ENCODE assay signal across 16 mouse cellular contexts in the genomic region with DNA sequence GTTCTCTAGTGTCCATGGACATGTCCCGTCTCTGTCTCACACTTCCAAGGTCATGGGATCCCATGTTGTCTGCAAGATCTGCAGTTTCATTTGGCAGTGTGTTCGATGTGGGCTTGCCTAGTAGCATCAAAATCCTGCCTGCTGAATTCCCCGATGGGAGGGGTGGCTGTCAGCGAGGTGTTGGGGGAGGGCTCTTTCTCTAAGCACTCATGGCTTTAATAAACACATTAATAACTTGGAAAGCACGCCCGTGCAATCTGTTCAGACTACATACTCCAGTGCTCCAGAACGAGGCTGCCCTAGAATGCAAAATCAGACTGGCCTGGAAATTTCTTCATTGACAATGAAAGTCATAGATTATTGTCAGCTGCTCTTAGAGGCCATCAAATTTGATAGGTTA. TPM values are rescaled to one million over a fixed set of nuclear protein-coding genes. Genes with fewer than 3 reads are reported as not detected.
A peak's percentile ranks its signal among the peaks of the same experiment; 100 is the strongest.
DNase-seq lines count a peak whose midpoint lies in the region; ATAC-seq and TF ChIP-seq lines count a peak whose summit lies in the region.
"Had no signal": no experiment of that assay in that cellular context is flagged by ENCODE, and none has a peak within 500 bp of the region (broad histone marks: within the 10 kb centered on the region; RNA-seq: fewer than 3 reads in every experiment).

No protein-coding gene starts in this region.

- no peak for ATAC-seq in hindbrain, postnatal 0 days
- no peak for ATAC-seq in midbrain, embryonic 13.5 days
- ATAC-seq in midbrain, embryonic 11.5 days (ENCODE audit: low FRiP score), result no peak
- ATAC-seq in inflammation-experienced regulatory T-cells, adult 6 months, result no peak
- ATAC-seq: CD4-positive, CD25-positive, alpha-beta regulatory T cell, adult 4 months; midbrain, embryonic 15.5 days had no signal

- H3K4me1 ChIP-seq in hindbrain, postnatal 0 days (ENCODE audit: insufficient read depth, low read length), result peaks cover 10% of the 10 kb centered on the region
- peaks cover 33% of the 10 kb centered on the region for H3K4me1 ChIP-seq in hindbrain, embryonic 10.5 days (replicated peaks)
- H3K4me1 ChIP-seq in midbrain, embryonic 13.5 days (replicated peaks), result peaks cover 28% of the 10 kb centered on the region
- H3K4me1 ChIP-seq in midbrain, embryonic 11.5 days (ENCODE audit: control insufficient read depth, insufficient read depth, low read length), result peaks cover 10% of the 10 kb centered on the region

- TF ChIP-seq CTCF in hindbrain, postnatal 0 days (IDR thresholded peaks at IDR 0.05; ENCODE audit: low read depth), result no peak

- peak; percentile 64 for DNase-seq in hindbrain, postnatal 0 days (ENCODE audit: low spot score)
- DNase-seq in hindbrain, embryonic 10.5 days (ENCODE audit: low spot score), result no peak
- DNase-seq in midbrain, embryonic 11.5 days (ENCODE audit: low spot score, missing footprints), result no peak
- peak; percentile 38 to 53 for DNase-seq in cerebellum, postnatal 25 days
- DNase-seq in lung, postnatal 36 days, result peak; percentile 42
- DNase-seq: gastrocnemius, postnatal 14 days had no signal

- 39% methylated on average over 7 of the region's 7 CpGs for WGBS in hindbrain, postnatal 0 days
- WGBS in hindbrain, embryonic 10.5 days, result 72% methylated on average over 7 of the region's 7 CpGs
- WGBS in midbrain, embryonic 13.5 days, result 67% methylated on average over 7 of the region's 7 CpGs
- WGBS in midbrain, embryonic 11.5 days, result 70% methylated on average over 7 of the region's 7 CpGs

- no peak overlapping the region for H3K9ac ChIP-seq in hindbrain, postnatal 0 days (replicated peaks; ENCODE audit: low read length)
- H3K9ac ChIP-seq in midbrain, embryonic 13.5 days (replicated peaks), result 0 out of 2 replicates have a peak overlapping the region, but pooled peaks have one; percentile 17
- no peak overlapping the region for H3K9ac ChIP-seq in midbrain, embryonic 11.5 days (ENCODE audit: low read length)
- H3K9ac ChIP-seq: heart, embryonic 13.5 days; hindbrain, embryonic 15.5 days; limb, embryonic 12.5 days; midbrain, embryonic 15.5 days had no signal

- H3K27ac ChIP-seq in hindbrain, postnatal 0 days, result no peak overlapping the region
- no peak overlapping the region for H3K27ac ChIP-seq in hindbrain, embryonic 10.5 days
- no peak overlapping the region for H3K27ac ChIP-seq in midbrain, embryonic 13.5 days
- no peak overlapping the region for H3K27ac ChIP-seq in midbrain, embryonic 11.5 days (ENCODE audit: low read depth, low read length)
- H3K27ac ChIP-seq: heart, embryonic 13.5 days; hindbrain, embryonic 15.5 days; limb, embryonic 12.5 days; midbrain, embryonic 15.5 days had no signal

- no peak overlapping the region for H3K4me2 ChIP-seq in hindbrain, postnatal 0 days (ENCODE audit: low read depth, low read length)
- no peak overlapping the region for H3K4me2 ChIP-seq in midbrain, embryonic 13.5 days (replicated peaks)
- H3K4me2 ChIP-seq in midbrain, embryonic 11.5 days, result no peak overlapping the region
- H3K4me2 ChIP-seq: heart, embryonic 13.5 days; hindbrain, embryonic 15.5 days; limb, embryonic 12.5 days; midbrain, embryonic 15.5 days had no signal

- H3K36me3 ChIP-seq in hindbrain, postnatal 0 days (ENCODE audit: insufficient read depth, low read length), result no peaks in the 10 kb centered on the region
- H3K36me3 ChIP-seq in hindbrain, embryonic 10.5 days, result no peaks in the 10 kb centered on the region
- no peaks in the 10 kb centered on the region for H3K36me3 ChIP-seq in midbrain, embryonic 13.5 days
- no peaks in the 10 kb centered on the region for H3K36me3 ChIP-seq in midbrain, embryonic 11.5 days (ENCODE audit: control insufficient read depth, insufficient read depth, low read length)
- H3K36me3 ChIP-seq: heart, embryonic 13.5 days; hindbrain, embryonic 15.5 days; limb, embryonic 12.5 days; midbrain, embryonic 15.5 days had no signal

- peaks cover 9% of the 10 kb centered on the region; the same call in 1 of the 2 replicates for H3K27me3 ChIP-seq in hindbrain, postnatal 0 days (ENCODE audit: insufficient read depth, low read length)
- peaks cover 100% of the 10 kb centered on the region for H3K27me3 ChIP-seq in hindbrain, embryonic 10.5 days (ENCODE audit: insufficient read depth, poor library complexity, severe bottlenecking)
- peaks cover 68% of the 10 kb centered on the region for H3K27me3 ChIP-seq in midbrain, embryonic 13.5 days
- peaks cover 49% of the 10 kb centered on the region for H3K27me3 ChIP-seq in midbrain, embryonic 11.5 days (ENCODE audit: control insufficient read depth, insufficient read depth, low read length)

- H3K4me3 ChIP-seq in hindbrain, postnatal 0 days (ENCODE audit: low read length), result no peak overlapping the region
- no peak overlapping the region for H3K4me3 ChIP-seq in hindbrain, embryonic 10.5 days
- no peak overlapping the region for H3K4me3 ChIP-seq in midbrain, embryonic 13.5 days (replicated peaks)
- no peak overlapping the region for H3K4me3 ChIP-seq in midbrain, embryonic 11.5 days (ENCODE audit: low read depth, low read length)
- H3K4me3 ChIP-seq: heart, embryonic 13.5 days; hindbrain, embryonic 15.5 days; limb, embryonic 12.5 days; midbrain, embryonic 15.5 days had no signal

- H3K9me3 ChIP-seq in hindbrain, postnatal 0 days (ENCODE audit: low read length), result no peaks in the 10 kb centered on the region
- H3K9me3 ChIP-seq in hindbrain, embryonic 10.5 days, result no peaks in the 10 kb centered on the region
- no peaks in the 10 kb centered on the region for H3K9me3 ChIP-seq in midbrain, embryonic 13.5 days
- no peaks in the 10 kb centered on the region for H3K9me3 ChIP-seq in midbrain, embryonic 11.5 days (ENCODE audit: control insufficient read depth, low read length)
- H3K9me3 ChIP-seq: heart, embryonic 13.5 days; hindbrain, embryonic 15.5 days; limb, embryonic 12.5 days; midbrain, embryonic 15.5 days had no signal

RNA-seq across cellular contexts. Expression of a gene that starts 4.4 kb away (rescaled TPM):
- total RNA-seq in hindbrain, postnatal 0 days (2014; rRNA removed), result 32.0 and 47.0 TPM in 2 replicates
- polyA plus RNA-seq in hindbrain, postnatal 0 days (2015; fragmentation: Nextera tagmentation; extraction: Ambion mirVana), result 20.8 and 21.2 TPM in 2 replicates
- polyA plus RNA-seq in hindbrain, embryonic 10.5 days (2016; fragmentation: Nextera tagmentation; extraction: Ambion mirVana), result 1.1 and 1.4 TPM in 2 replicates
- polyA plus RNA-seq in midbrain, embryonic 13.5 days (2015; fragmentation: Nextera tagmentation; extraction: Ambion mirVana), result 3.5 and 6.3 TPM in 2 replicates
- 0.46 and 0.89 TPM in 2 replicates for polyA plus RNA-seq in midbrain, embryonic 11.5 days (2014; fragmentation: Nextera tagmentation; extraction: Ambion mirVana)
- polyA plus RNA-seq in inflammation-experienced regulatory T-cells, adult 6 months (2017; shearing (Covaris generic)), result not detected
- polyA plus RNA-seq: liver, embryonic 16.5 days had no signal

RNA-seq across cellular contexts. Expression of a gene that starts 14.1 kb away (rescaled TPM):
- total RNA-seq in hindbrain, postnatal 0 days (2014; rRNA removed), result 2.5 and 5.0 TPM in 2 replicates
- polyA plus RNA-seq in hindbrain, postnatal 0 days (2015; fragmentation: Nextera tagmentation; extraction: Ambion mirVana), result 2.8 TPM in 2 replicates
- polyA plus RNA-seq in hindbrain, embryonic 10.5 days (2016; fragmentation: Nextera tagmentation; extraction: Ambion mirVana), result 0.56 and 1.0 TPM in 2 replicates
- 3.4 and 3.6 TPM in 2 replicates for polyA plus RNA-seq in midbrain, embryonic 13.5 days (2015; fragmentation: Nextera tagmentation; extraction: Ambion mirVana)
- polyA plus RNA-seq in midbrain, embryonic 11.5 days (2014; fragmentation: Nextera tagmentation; extraction: Ambion mirVana), result 2.1 and 2.6 TPM in 2 replicates
- polyA plus RNA-seq in inflammation-experienced regulatory T-cells, adult 6 months (2017; shearing (Covaris generic)), result not detected
- polyA plus RNA-seq: CD4-positive, CD25-positive, alpha-beta regulatory T cell, adult 4 months; limb, embryonic 12.5 days had no signal

RNA-seq across cellular contexts. Expression of a gene that starts 15.2 kb away (rescaled TPM):
- total RNA-seq in hindbrain, postnatal 0 days (2014; rRNA removed), result 5.2 and 7.3 TPM in 2 replicates
- polyA plus RNA-seq in hindbrain, postnatal 0 days (2015; fragmentation: Nextera tagmentation; extraction: Ambion mirVana), result 5.9 and 6.5 TPM in 2 replicates
- polyA plus RNA-seq in hindbrain, embryonic 10.5 days (2016; fragmentation: Nextera tagmentation; extraction: Ambion mirVana), result 1.6 and 1.9 TPM in 2 replicates
- 3.4 and 3.9 TPM in 2 replicates for polyA plus RNA-seq in midbrain, embryonic 13.5 days (2015; fragmentation: Nextera tagmentation; extraction: Ambion mirVana)
- 1.1 and 2.0 TPM in 2 replicates for polyA plus RNA-seq in midbrain, embryonic 11.5 days (2014; fragmentation: Nextera tagmentation; extraction: Ambion mirVana)
- 1 to 10 TPM in 2 of 3 experiments, under 1 TPM in 1; 0.92 to 1.6 (median 1.0) TPM for polyA plus RNA-seq in inflammation-experienced regulatory T-cells, adult 6 months (2017; shearing (Covaris generic))
- total RNA-seq: gastrocnemius, postnatal 14 days had no signal

RNA-seq across cellular contexts. Expression of a gene that starts 35.9 kb away (rescaled TPM):
- 0.14 and 0.58 TPM in 2 replicates for total RNA-seq in hindbrain, postnatal 0 days (2014; rRNA removed)
- 0.08 and 0.20 TPM in 2 replicates for polyA plus RNA-seq in hindbrain, postnatal 0 days (2015; fragmentation: Nextera tagmentation; extraction: Ambion mirVana)
- polyA plus RNA-seq in hindbrain, embryonic 10.5 days (2016; fragmentation: Nextera tagmentation; extraction: Ambion mirVana), result 0.05 and 0.14 TPM in 2 replicates
- 0.06 and 0.07 TPM in 2 replicates for polyA plus RNA-seq in midbrain, embryonic 13.5 days (2015; fragmentation: Nextera tagmentation; extraction: Ambion mirVana)
- not detected in 2 replicates for polyA plus RNA-seq in midbrain, embryonic 11.5 days (2014; fragmentation: Nextera tagmentation; extraction: Ambion mirVana)
- polyA plus RNA-seq in inflammation-experienced regulatory T-cells, adult 6 months (2017; shearing (Covaris generic)), result not detected
- polyA plus RNA-seq: CD4-positive, CD25-positive, alpha-beta regulatory T cell, adult 4 months; limb, embryonic 12.5 days; midbrain, embryonic 15.5 days; neural tube, embryonic 14.5 days; testis, adult 2 months had no signal

Comparison
In these comparisons a context has a peak if more than half of its experiments do, and no peak if none do; other contexts are left out.
1. DNase-seq: peak in hindbrain, postnatal 0 days (single experiment), cerebellum, postnatal 25 days (2 of 2) and lung, postnatal 36 days (single experiment); none in hindbrain, embryonic 10.5 days (single experiment) and midbrain, embryonic 11.5 days (single experiment).